Mouse (Mus musculus): ENCODE results near the gene Agbl4. TPM values are rescaled to one million over a fixed set of nuclear protein-coding genes. Genes with fewer than 3 reads are reported as not detected.

The Agbl4 gene
- polyA plus RNA-seq, 1 experiment, result 13.1 TPM

GRCm38 (mm10) chr4:111624914-111625313 lies 1227.5 kb downstream of the Agbl4 start:
- Histone ChIP-seq H3K4me3 (ENCODE audit: insufficient read depth, low read length) (no peak overlapping the region), H3K27ac (ENCODE audit: insufficient read depth, low read length) (no peak overlapping the region), H3K4me1 (ENCODE audit: control insufficient read depth, insufficient read depth, low read length) (no peaks in the 10 kb centered on the region; the same call in 1 of the 2 replicates)
- no peak for TF ChIP-seq POLR2A (IDR thresholded peaks at IDR 0.05; ENCODE audit: extremely low read depth, insufficient read depth, low read length)
- no peak for TF ChIP-seq CTCF (IDR thresholded peaks at IDR 0.05; ENCODE audit: extremely low read depth, insufficient read depth, low read length)

DNA sequence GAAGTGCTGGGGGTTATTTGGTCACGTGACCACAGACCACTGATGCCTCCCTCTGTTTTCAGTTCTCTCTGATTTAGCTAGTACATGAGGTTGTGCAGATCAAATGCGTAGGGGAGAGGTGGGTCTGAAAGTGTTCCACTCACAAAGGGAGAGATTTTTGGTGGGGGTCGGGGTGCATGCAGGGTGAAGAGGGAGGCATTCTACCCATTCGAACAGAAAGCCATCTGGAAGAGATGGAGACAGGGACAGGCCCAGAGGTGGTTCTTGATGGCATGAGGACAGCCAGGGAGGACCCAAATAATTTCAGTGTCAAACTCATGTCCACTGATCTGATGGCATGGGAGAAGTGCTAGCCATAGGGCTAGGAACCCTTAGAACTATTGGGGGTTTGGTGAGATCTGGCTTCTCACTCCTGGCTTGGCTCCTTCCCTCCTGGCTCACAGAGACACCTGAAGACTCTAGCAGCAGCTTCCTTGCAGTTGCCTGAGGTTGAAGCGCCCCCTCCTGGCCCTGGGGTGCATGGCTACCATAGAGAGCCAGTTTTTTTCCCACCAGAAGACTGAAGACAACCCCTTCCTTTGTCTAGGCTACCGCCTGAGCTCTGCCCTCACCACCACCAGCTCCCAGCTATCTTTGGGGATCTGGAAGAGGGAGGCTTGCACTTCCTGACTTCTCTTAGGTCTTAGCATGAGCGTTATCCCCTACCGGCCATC lies 1228.8 kb downstream of the Agbl4 start:
- H3K4me1 ChIP-seq (ENCODE audit: control insufficient read depth, insufficient read depth, low read length), result no peaks in the 10 kb centered on the region; the same call in 1 of the 2 replicates
- TF ChIP-seq POLR2A (IDR thresholded peaks at IDR 0.05; ENCODE audit: extremely low read depth, insufficient read depth, low read length) (no peak), CTCF (IDR thresholded peaks at IDR 0.05; ENCODE audit: extremely low read depth, insufficient read depth, low read length) (peak; percentile 86)
- H3K4me3 ChIP-seq (ENCODE audit: insufficient read depth, low read length), result no peak overlapping the region
- no peak overlapping the region for H3K27ac ChIP-seq (ENCODE audit: insufficient read depth, low read length)

- TF ChIP-seq POLR2A (IDR thresholded peaks at IDR 0.05; ENCODE audit: extremely low read depth, insufficient read depth, low read length) (no peak), CTCF (IDR thresholded peaks at IDR 0.05; ENCODE audit: extremely low read depth, insufficient read depth, low read length) (no peak)
- Histone ChIP-seq H3K4me3 (ENCODE audit: insufficient read depth, low read length) (no peak overlapping the region), H3K27ac (ENCODE audit: insufficient read depth, low read length) (no peak overlapping the region), H3K4me1 (ENCODE audit: control insufficient read depth, insufficient read depth, low read length) (no peaks in the 10 kb centered on the region)
These were observed 1235.2 kb downstream of the Agbl4 start for GRCm38 (mm10) chr4:111632615-111633014.

DNA sequence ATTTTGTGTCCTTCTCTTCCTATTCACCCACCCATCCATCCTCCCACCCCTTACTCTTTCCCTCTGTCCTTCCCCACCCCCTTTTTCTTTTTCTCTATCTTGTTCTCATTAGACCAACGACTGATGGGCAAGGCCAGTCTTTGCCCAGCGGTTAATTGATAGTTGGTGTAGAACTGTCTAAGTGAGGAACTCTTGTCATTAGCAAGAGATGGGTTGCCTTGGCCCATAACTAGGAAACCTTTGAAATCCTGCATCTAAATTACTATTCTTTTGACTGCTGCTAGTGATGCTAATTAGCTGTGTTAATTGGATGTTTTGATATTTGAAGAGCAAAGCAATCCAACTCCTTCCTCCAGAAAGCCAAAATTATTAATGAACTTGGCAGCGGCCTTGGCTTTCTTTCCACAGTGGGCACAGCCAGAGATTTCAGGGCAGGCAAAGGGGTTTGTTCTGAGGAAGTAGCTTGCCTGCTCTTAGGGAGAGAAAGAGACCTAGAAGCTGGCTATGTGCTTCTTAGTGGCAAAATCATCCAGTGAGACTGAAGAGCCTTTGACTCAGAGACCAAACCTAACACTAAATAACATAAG lies 1238.2 kb downstream of the Agbl4 start:
- Histone ChIP-seq H3K4me1 (ENCODE audit: control insufficient read depth, insufficient read depth, low read length) (no peaks in the 10 kb centered on the region), H3K27ac (ENCODE audit: insufficient read depth, low read length) (no peak overlapping the region), H3K4me3 (ENCODE audit: insufficient read depth, low read length) (no peak overlapping the region)
- TF ChIP-seq POLR2A (IDR thresholded peaks at IDR 0.05; ENCODE audit: extremely low read depth, insufficient read depth, low read length) (no peak), CTCF (IDR thresholded peaks at IDR 0.05; ENCODE audit: extremely low read depth, insufficient read depth, low read length) (no peak)

- TF ChIP-seq CTCF (IDR thresholded peaks at IDR 0.05; ENCODE audit: extremely low read depth, insufficient read depth, low read length) (no peak), POLR2A (IDR thresholded peaks at IDR 0.05; ENCODE audit: extremely low read depth, insufficient read depth, low read length) (no peak)
- Histone ChIP-seq H3K4me1 (ENCODE audit: control insufficient read depth, insufficient read depth, low read length) (no peaks in the 10 kb centered on the region), H3K4me3 (ENCODE audit: insufficient read depth, low read length) (no peak overlapping the region), H3K27ac (ENCODE audit: insufficient read depth, low read length) (no peak overlapping the region)
These were observed 1241.7 kb downstream of the Agbl4 start for GRCm38 (mm10) chr4:111638948-111639708.

DNA sequence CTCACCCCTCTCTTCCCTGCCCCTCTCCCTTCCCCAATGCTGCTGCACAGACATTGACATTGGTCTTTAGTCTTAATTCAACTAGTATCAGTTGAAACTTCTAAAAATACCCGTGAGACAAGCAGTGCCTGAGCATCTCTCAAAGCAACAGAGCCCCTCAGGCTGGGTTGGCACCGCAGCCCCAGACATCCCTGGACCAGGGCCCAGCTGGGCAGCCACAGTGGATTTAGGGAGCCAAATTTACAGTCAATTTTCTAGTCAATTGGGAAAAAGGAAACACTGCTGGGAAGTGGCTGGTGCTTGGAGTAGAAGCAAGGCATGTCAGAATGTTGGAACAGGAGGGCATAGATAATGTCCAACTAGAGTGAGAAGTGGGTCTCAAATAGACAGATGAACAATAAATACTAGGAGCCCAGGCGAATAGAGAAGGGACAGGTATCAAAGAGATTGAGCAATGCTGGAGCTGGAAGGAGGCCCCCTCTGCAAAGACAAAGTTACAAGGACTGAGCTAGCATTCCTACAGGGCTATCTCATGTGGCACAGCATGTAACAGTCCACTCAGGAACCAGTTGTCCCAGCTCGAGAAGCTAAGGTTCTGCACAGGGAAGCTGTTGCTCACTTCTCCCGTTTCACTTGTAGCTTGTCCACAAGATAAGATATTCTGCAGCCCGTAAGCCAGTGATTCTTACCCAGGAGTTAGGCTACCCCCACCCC lies 1247.8 kb downstream of the Agbl4 start:
- no peak overlapping the region for H3K4me3 ChIP-seq (ENCODE audit: insufficient read depth, low read length)

DNA sequence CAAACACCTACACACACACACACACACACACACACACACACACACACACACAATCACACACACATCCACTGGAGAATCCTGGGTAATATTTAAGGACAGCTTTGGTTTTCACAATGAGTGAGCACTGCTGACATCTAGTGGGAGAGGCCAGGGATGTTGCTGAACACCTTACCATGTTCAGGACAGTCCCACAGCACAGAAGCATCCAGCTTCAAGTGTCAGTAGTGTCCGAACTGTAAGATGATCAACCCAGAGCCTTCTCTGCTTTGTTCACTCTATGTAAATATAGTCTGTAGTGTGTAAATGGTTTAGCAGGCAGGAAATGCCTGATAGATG lies 1248.3 kb downstream of the Agbl4 start:
- no peak overlapping the region for H3K4me3 ChIP-seq (ENCODE audit: insufficient read depth, low read length)
- no peak overlapping the region for H3K27ac ChIP-seq (ENCODE audit: insufficient read depth, low read length)
- TF ChIP-seq CTCF (IDR thresholded peaks at IDR 0.05; ENCODE audit: extremely low read depth, insufficient read depth, low read length), result peak; percentile 72
- no peak for TF ChIP-seq POLR2A (IDR thresholded peaks at IDR 0.05; ENCODE audit: extremely low read depth, insufficient read depth, low read length)

More for the DNA sequence above, 1247.8 kb downstream of the Agbl4 start:
- Histone ChIP-seq H3K4me1 (ENCODE audit: control insufficient read depth, insufficient read depth, low read length) (no peaks in the 10 kb centered on the region), H3K27ac (ENCODE audit: insufficient read depth, low read length) (no peak overlapping the region)
- no peak for TF ChIP-seq CTCF (IDR thresholded peaks at IDR 0.05; ENCODE audit: extremely low read depth, insufficient read depth, low read length)
- no peak for TF ChIP-seq POLR2A (IDR thresholded peaks at IDR 0.05; ENCODE audit: extremely low read depth, insufficient read depth, low read length)

GRCm38 (mm10) chr4:111653451-111653850 lies 1256.0 kb downstream of the Agbl4 start:
- H3K4me1 ChIP-seq (ENCODE audit: control insufficient read depth, insufficient read depth, low read length), result no peaks in the 10 kb centered on the region
- no peak overlapping the region for H3K27ac ChIP-seq (ENCODE audit: insufficient read depth, low read length)
- TF ChIP-seq CTCF (IDR thresholded peaks at IDR 0.05; ENCODE audit: extremely low read depth, insufficient read depth, low read length) (no peak), POLR2A (IDR thresholded peaks at IDR 0.05; ENCODE audit: extremely low read depth, insufficient read depth, low read length) (no peak)
- H3K4me3 ChIP-seq (ENCODE audit: insufficient read depth, low read length), result no peak overlapping the region

More for the DNA sequence above, 1248.3 kb downstream of the Agbl4 start:
- no peaks in the 10 kb centered on the region for H3K4me1 ChIP-seq (ENCODE audit: control insufficient read depth, insufficient read depth, low read length)

- Histone ChIP-seq H3K4me3 (ENCODE audit: insufficient read depth, low read length) (no peak overlapping the region), H3K4me1 (ENCODE audit: control insufficient read depth, insufficient read depth, low read length) (peaks cover 2% of the 10 kb centered on the region), H3K27ac (ENCODE audit: insufficient read depth, low read length) (no peak overlapping the region)
- TF ChIP-seq POLR2A (IDR thresholded peaks at IDR 0.05; ENCODE audit: extremely low read depth, insufficient read depth, low read length) (no peak), CTCF (IDR thresholded peaks at IDR 0.05; ENCODE audit: extremely low read depth, insufficient read depth, low read length) (no peak)
These were observed 1266.3 kb downstream of the Agbl4 start for GRCm38 (mm10) chr4:111663730-111664129.

Data from cortical plate, adult 2 months (tissue).